Mouse (Mus musculus): ENCODE measurements around the gene Prss16. TPM values are rescaled to one million over a fixed set of nuclear protein-coding genes. Genes with fewer than 3 reads are reported as not detected.
"Not testable (repeated sequence)": the region's sequence is repeated elsewhere in the genome, so short reads cannot be mapped to it uniquely, and the experiment has no call there.

The Prss16 gene
- polyA plus RNA-seq, 1 experiment from 2014 or later = not detected

DNA sequence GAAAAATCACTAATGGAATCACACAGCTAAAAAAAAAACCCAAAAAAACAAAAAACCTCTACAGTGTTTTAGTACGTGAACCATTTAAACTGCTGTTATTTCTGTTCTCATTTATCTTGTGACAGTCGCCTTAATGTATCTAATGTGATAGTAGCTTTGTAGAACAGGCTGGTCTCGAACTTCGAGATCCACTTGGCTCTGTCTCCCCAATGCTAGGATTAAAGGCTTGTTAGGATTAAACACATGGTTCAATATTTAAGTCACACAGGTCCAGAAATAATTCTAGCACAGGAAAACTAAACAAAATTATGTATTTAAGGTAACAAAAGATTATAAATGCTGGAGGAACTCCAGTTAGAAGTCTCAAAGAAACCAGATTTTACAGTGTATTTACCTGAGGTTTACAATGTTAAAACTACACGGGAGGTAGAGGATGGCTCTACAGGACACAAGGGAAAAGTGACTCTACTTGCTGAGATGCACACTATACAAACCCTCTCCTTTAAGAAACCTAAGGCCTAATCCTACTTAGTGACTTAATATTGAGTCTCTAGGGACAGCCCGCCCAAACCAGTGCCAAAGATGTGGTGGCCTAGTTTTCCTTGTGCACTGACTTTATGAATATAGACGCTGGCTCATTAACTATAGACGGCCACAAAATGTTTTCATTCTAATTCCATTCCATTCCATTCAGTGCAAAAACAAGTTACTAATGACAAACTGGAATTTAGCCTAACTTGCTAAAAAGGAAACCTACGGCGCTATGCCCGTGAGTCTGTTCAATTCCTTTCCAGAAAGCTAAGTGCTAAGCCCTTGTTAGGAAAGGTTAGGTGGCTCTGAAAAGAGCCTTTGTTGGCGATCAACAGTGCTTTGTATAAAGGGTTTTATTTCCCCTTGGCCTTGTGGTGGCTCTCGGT is 32.4 kb upstream of the Prss16 start:
- Histone ChIP-seq H3K36me3 (replicated peaks) (no peaks in the 10 kb centered on the region), H3K4me2 (peak overlapping the region; percentile 87), H3K27me3 (replicated peaks) (no peaks in the 10 kb centered on the region), H3K9me3 (no peaks in the 10 kb centered on the region), H3K4me1 (peaks cover 33% of the 10 kb centered on the region), H3K4me3 (peak overlapping the region; percentile 44), H3K9ac (peak overlapping the region; percentile 29), H3K27ac (peak overlapping the region; percentile 81)
- 2% methylated on average over 13 of the region's 13 CpGs for WGBS
- ATAC-seq (replicated peaks) = no peak

DNA sequence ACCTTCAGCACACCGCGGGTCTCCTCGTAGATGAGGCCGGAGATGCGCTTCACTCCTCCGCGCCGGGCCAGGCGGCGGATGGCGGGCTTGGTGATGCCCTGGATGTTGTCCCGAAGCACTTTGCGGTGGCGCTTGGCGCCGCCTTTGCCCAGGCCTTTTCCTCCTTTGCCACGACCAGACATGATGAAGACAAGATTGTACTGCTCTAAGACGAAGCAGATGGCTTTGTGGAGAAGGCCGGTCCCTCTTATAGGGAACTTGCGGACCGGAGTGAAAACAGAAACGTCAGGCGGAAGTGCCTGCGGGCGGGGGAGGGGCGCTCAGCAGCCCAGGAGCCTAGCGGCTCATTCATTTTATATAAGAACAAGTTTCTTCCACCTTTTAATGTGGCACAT is 31.6 kb upstream of the Prss16 start, which contains the start of gene Hist1h4i:
Gene Hist1h4i, minus strand, starts transcription at position 221 of the 395 bp plus-strand sequence.
- H3K4me3 ChIP-seq = peak within 1 kb of the TSS; percentile 44

DNA sequence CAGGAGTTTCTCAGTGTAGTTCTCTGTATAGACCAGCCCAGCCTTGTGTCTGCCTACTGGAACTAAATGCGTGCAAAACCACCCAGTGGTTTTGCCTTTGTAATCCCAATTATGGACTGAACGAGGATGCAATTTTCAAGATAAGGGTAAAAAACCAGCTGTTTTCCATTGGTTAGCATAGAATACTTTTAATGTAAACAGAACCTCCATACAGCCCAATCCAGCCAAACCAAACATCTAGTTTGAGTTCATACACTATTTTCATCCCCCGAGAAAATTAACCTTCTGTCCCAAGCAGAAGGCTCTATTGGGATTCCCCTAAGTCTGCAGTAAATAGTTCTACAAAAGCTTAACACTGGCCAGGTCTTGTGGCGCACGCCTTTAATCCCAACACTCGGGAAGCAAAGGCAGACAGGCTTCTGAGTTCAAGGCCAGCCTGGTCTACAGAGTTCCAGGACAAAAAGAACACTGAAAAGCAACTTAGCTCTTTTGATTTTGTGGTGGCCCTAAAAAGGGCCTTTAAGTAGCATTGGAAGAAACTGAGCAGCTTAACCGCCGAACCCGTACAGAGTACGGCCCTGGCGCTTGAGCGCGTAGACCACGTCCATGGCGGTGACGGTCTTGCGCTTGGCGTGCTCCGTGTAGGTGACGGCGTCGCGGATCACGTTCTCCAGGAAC is 31.1 kb upstream of the Prss16 start:
- Histone ChIP-seq H3K36me3 (replicated peaks) (no peaks in the 10 kb centered on the region), H3K4me1 (peaks cover 41% of the 10 kb centered on the region), H3K9ac (peak overlapping the region; percentile 40), H3K4me3 (peak overlapping the region; percentile 41), H3K27ac (peak overlapping the region; percentile 81), H3K27me3 (replicated peaks) (no peaks in the 10 kb centered on the region), H3K9me3 (no peaks in the 10 kb centered on the region), H3K4me2 (peak overlapping the region; percentile 87)
- WGBS = under 1% methylated on average over 24 of the region's 24 CpGs
- ATAC-seq (replicated peaks) = peak; percentile 18

More for the DNA sequence above, 31.6 kb upstream of the Prss16 start, which contains the start of gene Hist1h4i:
- peaks cover 40% of the 10 kb centered on the region for H3K4me1 ChIP-seq
- peak within 1 kb of the TSS; percentile 40 for H3K9ac ChIP-seq
- peak; percentile 55 for ATAC-seq (replicated peaks)
- peak within 1 kb of the TSS; percentile 81 for H3K27ac ChIP-seq
- not testable (repeated sequence) for H3K27me3 ChIP-seq (replicated peaks); H3K36me3 ChIP-seq (replicated peaks); H3K9me3 ChIP-seq
- under 1% methylated on average over 27 of the region's 27 CpGs for WGBS
- peak within 1 kb of the TSS; percentile 87 for H3K4me2 ChIP-seq

DNA sequence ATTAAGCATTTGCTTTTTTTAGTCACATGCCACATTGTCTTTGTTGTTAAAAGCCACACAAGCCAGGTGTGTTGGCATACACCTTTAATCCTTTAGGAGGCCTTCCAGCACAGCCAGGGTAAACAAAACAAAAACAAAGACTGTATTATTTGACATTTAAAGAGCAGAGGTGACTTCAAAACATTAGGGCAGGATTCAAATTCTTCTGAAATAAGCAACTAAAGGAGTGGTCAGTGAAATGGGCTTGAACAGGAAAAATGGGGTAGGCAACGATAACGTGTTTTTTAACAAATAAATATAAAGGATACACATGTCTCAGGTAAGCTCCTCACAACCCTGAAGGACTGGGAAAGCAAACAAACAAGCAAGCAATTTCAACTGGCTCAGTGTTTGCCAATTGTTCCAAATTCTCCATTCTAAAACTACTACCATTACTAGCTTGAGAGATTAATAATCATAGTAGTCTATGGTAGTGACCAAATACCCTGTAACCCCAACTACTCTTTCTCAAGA is 30.5 kb upstream of the Prss16 start:
- peak overlapping the region; percentile 41 for H3K4me3 ChIP-seq
- WGBS = 7% methylated on average over 2 of the region's 2 CpGs
- ATAC-seq (replicated peaks) = no peak
- H3K27ac ChIP-seq = no peak overlapping the region
- H3K4me2 ChIP-seq = peak overlapping the region; percentile 87
- no peaks in the 10 kb centered on the region for H3K27me3 ChIP-seq (replicated peaks)
- H3K9ac ChIP-seq = no peak overlapping the region
- peaks cover 41% of the 10 kb centered on the region for H3K4me1 ChIP-seq
- no peaks in the 10 kb centered on the region for H3K36me3 ChIP-seq (replicated peaks)
- no peaks in the 10 kb centered on the region for H3K9me3 ChIP-seq

DNA sequence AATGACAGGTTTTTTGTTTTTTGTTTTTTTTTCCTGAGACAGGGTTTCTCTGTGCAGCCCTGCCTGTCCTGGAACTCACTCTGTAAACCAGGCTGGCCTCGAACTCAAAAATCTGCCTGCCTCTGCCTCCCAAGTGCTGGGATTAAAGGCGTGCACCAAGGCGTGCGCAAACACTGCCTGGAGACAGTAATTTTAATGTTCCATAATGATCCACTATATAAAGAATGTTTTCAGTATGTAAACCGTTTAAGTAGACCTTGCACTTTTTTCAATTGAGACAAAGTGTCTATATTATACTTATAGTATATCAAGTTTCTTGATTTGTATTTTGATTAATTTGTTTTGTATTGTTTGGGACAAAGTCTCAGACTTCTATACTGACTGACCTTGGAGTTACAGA is 29.8 kb upstream of the Prss16 start:
- no peak for ATAC-seq (replicated peaks)
- Histone ChIP-seq H3K4me2 (no peak overlapping the region), H3K9ac (no peak overlapping the region), H3K9me3 (no peaks in the 10 kb centered on the region), H3K27me3 (replicated peaks) (no peaks in the 10 kb centered on the region), H3K4me3 (no peak overlapping the region), H3K27ac (no peak overlapping the region), H3K4me1 (peaks cover 45% of the 10 kb centered on the region), H3K36me3 (replicated peaks) (no peaks in the 10 kb centered on the region)
- WGBS = 69% methylated on average over 5 of the region's 5 CpGs

DNA sequence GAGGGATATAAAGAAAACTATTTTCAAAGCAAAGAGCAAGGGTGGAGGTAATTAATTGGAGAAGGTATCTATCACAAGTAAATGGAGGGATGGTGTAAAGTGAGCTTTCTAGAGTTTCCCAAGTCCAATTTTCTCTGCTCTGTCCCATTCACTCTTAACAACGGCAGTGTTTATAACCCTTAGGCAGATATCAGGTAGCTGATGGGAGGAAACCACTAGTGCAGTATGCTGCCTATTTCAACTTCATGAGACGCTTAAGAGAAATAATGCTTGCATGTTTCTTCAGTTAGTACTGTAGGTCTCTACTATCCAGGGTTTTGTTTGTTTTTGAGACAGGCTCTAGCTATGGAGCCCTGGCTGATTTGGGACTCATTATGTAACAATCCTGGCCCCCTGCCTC is 27.9 kb upstream of the Prss16 start:
- H3K9me3 ChIP-seq = no peaks in the 10 kb centered on the region
- H3K36me3 ChIP-seq (replicated peaks) = no peaks in the 10 kb centered on the region
- no peak overlapping the region for H3K4me3 ChIP-seq
- H3K9ac ChIP-seq = no peak overlapping the region
- no peak overlapping the region for H3K4me2 ChIP-seq
- H3K27me3 ChIP-seq (replicated peaks) = no peaks in the 10 kb centered on the region
- H3K27ac ChIP-seq = no peak overlapping the region
- peaks cover 37% of the 10 kb centered on the region for H3K4me1 ChIP-seq
- WGBS = 82% methylated on average over 2 of the region's 2 CpGs
- no peak for ATAC-seq (replicated peaks)

DNA sequence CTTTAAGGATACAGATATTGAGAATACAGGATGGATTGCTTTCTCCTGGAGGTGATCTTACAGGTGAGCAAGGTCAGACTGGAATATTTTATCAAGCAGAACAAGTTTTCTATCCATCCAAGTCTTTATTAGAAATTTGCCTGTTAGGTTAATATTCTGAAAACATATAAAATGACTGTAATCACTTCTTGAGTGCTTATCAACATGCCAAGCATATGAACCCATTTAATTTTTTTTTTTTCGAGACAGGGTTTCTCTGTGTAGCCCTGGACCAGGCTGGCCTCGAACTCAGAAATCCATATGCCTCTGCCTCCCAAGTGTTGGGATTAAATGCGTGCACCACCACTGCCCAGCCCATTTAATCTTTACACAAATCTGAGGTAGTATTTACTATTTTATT is 27.4 kb upstream of the Prss16 start:
- peaks cover 34% of the 10 kb centered on the region for H3K4me1 ChIP-seq
- no peaks in the 10 kb centered on the region for H3K27me3 ChIP-seq (replicated peaks)
- H3K27ac ChIP-seq = no peak overlapping the region
- WGBS = 57% methylated on average over 3 of the region's 3 CpGs
- H3K9ac ChIP-seq = no peak overlapping the region
- no peak overlapping the region for H3K4me3 ChIP-seq
- no peaks in the 10 kb centered on the region for H3K9me3 ChIP-seq
- no peak overlapping the region for H3K4me2 ChIP-seq
- ATAC-seq (replicated peaks) = no peak
- no peaks in the 10 kb centered on the region for H3K36me3 ChIP-seq (replicated peaks)

DNA sequence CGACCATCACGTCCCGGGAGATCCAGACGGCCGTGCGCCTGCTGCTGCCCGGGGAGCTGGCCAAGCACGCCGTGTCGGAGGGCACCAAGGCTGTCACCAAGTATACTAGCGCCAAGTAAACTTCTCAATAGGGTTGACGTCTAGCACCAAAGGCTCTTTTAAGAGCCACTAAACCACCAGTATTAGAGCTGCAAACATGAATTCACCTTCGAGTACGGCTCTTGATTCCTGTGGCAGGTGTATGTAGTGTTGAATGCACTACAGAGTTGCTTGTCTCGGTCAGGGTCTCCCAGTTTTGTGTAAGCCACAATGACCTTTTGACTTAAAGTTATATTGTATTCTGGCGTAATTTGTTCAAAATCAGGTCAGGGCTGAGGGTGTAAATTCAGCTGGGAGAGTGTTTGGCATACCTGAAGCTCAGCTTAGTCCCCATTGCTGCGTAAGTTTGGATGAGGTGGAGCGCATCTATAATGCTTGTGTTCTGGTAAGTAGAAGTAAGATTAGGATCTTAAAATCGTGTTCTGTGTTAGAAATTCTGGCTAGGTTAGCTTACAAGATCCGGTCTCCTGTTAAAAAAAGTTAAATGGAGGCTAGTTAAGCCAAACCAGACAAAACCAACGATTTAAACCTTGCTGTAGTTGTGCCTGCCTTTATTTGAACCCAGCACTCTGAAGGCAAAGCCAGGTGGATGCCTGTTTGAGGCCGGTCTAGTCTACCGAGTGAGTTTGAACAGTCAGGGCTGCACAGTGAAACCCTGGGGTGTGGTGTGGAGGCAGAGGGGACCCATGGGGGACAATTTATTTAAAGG is 26.8 kb upstream of the Prss16 start:
- no peaks in the 10 kb centered on the region for H3K9me3 ChIP-seq
- H3K4me2 ChIP-seq = peak overlapping the region; percentile 63
- ATAC-seq (replicated peaks) = peak; percentile 40; the same call in 1 of the 2 replicates
- peak overlapping the region; percentile 17; the same call in 1 of the 2 replicates for H3K9ac ChIP-seq
- peak overlapping the region; percentile 42 for H3K4me3 ChIP-seq
- H3K27me3 ChIP-seq (replicated peaks) = no peaks in the 10 kb centered on the region
- H3K4me1 ChIP-seq = peaks cover 27% of the 10 kb centered on the region
- peak overlapping the region; percentile 60 for H3K27ac ChIP-seq
- 2% methylated on average over 23 of the region's 23 CpGs for WGBS
- no peaks in the 10 kb centered on the region for H3K36me3 ChIP-seq (replicated peaks)

DNA sequence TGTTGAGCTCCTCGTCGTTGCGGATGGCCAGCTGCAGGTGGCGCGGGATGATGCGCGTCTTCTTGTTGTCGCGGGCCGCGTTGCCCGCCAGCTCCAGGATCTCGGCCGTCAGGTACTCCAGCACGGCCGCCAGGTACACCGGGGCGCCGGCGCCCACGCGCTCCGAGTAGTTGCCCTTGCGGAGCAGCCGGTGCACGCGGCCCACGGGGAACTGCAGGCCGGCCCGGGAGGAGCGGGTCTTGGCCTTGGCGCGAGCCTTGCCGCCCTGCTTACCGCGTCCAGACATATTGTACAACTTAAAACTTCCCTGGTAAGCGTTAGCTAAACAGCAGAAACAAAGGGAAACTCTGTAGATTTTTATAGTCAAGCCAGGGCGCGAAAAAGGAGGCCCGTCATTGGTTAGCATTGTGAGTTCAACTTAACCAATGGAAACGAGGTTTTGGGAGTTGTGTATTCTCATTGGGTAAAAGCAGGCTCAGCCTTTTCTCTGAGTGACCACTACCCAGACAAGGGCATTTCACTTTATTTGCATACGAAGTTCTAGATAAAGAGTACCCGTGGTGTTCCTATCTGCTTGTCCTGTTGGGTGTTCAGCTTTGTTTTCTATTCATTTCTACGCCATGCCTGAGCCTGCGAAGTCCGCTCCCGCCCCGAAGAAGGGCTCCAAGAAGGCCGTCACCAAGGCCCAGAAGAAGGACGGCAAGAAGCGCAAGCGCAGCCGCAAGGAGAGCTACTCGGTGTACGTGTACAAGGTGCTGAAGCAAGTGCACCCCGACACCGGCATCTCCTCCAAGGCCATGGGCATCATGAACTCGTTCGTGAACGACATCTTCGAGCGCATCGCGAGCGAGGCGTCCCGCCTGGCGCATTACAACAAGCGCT is 26.0 kb upstream of the Prss16 start, which contains the start of the genes Hist1h2ah and Hist1h2bk:
Gene Hist1h2ah, minus strand, starts transcription at position 302 of the 882 bp plus-strand sequence.
Gene Hist1h2bk, plus strand, starts transcription at position 604 of the 882 bp plus-strand sequence.
- under 1% methylated on average over 34 of the region's 69 CpGs for WGBS

DNA sequence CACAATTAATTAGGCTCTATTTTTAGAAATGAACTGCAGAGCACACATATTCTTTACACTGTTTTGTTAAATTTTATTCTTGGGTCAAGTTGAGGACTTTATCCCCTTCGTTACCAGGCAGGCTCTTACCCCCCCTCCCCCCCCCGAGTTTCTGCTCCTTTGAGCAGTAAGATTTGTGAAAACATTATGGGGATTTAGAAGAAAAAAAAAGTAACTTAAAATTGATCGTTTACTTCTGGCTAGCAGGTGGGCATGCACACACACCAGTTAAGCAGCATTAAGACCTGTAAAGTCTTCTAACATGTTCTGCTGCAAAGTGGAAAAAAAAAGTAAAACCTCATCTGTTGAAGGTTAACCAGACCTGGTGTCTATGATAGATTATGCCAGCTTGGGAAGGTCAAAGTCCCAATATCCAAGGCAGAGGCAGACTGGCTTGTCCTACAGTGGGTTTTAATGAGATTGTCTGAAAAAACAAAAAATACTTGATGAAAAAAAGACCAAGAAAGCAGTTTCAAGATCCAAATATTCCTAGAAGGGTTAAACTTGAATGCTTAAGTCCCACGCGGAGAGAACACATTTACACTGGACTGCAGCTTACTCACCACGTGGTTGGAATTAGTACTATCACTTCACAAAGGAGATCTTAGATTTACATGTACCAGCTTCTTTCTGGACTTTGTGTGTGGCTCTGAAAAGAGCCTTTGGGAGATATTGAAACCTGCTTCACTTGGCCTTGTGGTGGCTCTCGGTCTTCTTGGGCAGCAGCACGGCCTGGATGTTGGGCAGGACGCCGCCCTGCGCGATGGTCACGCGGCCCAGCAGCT is 25.1 kb upstream of the Prss16 start:
- WGBS = 0% methylated on average over 14 of the region's 14 CpGs
- ATAC-seq (replicated peaks) = peak; percentile 2; the same call in 1 of the 2 replicates
- peak overlapping the region; percentile 27; the same call in 1 of the 2 replicates for H3K9ac ChIP-seq

More for the DNA sequence above, 26.0 kb upstream of the Prss16 start, which contains the start of the genes Hist1h2ah and Hist1h2bk:
- not testable (repeated sequence) for H3K27me3 ChIP-seq (replicated peaks); H3K36me3 ChIP-seq (replicated peaks); H3K9me3 ChIP-seq
- peak within 1 kb of the TSS; percentile 42 for H3K4me3 ChIP-seq
- ATAC-seq (replicated peaks) = peak; percentile 99
- H3K9ac ChIP-seq = peak within 1 kb of the TSS; percentile 27; the same call in 1 of the 2 replicates
- peak within 1 kb of the TSS; percentile 63 for H3K4me2 ChIP-seq
- H3K27ac ChIP-seq = peak within 1 kb of the TSS; percentile 71
- H3K4me1 ChIP-seq = peaks cover 21% of the 10 kb centered on the region

More for the DNA sequence above, 25.1 kb upstream of the Prss16 start:
- Histone ChIP-seq H3K4me1 (peaks cover 14% of the 10 kb centered on the region), H3K36me3 (replicated peaks) (no peaks in the 10 kb centered on the region), H3K4me2 (peak overlapping the region; percentile 63), H3K9me3 (no peaks in the 10 kb centered on the region), H3K27ac (0 out of 2 replicates have a peak overlapping the region, but pooled peaks have one; percentile 38), H3K27me3 (replicated peaks) (no peaks in the 10 kb centered on the region), H3K4me3 (peak overlapping the region; percentile 42)
